Mouse (Mus musculus): ENCODE measurements at regions not wholly inside any gene's neighbourhood (a gene's known extent, or its start where the extent isn't known, plus 50 kb on each side); places are given as distances from the start of the nearest gene placed in this dataset.

DNA sequence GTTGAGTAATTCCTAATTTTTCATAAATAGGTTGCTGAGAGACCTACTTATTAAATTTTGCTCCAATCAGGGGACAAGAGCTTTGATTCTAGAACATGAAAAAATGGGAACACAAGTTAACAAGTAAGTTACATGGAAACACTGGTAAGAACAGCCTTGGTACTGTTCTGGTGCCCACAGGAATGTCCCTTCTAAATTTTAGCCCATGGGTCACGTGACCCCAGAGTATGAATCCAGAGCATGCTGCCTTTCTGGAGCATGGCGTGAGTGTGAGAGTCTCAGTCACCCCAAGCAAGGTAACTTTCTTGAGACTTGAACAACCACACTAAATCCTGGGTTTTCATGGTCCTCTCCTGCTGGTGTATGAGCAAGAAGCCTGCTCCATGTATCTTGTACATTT, 263.7 kb upstream of the Actbl2 start:
- DNase-seq (ENCODE audit: low spot score): no peak

DNA sequence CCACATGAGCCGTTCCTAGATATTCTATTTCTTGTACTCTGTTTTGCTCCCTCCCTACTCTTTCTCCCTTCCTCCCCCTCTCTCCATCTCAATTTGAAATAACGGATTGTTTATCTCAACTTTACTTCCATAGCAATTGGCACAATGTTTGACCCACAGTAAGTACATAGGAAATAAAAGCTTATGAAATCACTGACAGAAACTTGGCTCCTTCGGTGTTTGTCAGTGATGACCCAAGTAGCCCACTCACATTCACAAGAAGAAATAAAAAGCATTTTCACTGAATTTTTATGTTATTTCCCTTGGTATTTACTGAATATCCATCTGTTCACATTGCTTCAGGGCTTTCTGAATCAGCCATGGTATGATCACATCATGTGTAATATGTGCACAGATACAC, 260.2 kb upstream of the Actbl2 start:
- DNase-seq (ENCODE audit: low spot score): no peak

DNA sequence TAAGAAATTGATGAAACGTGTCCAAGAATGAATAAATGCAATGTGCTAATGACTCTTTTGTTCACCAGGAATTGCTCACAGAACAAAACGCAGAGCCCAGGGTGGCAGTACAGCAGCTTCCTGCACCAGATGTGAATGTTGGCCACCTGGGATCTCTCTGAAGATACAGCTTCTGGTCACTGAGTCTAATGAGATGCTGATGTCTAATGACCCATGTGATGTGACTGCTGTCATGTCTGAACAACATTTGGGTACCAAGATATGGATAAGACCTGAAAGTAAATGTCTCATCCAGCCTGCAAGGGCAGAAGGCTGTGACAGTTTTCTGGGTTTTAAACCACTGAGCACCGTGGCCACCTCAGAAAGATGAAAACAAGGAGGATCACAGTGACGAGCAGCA, 252.1 kb upstream of the Actbl2 start:
- DNase-seq (ENCODE audit: low spot score): no peak

DNA sequence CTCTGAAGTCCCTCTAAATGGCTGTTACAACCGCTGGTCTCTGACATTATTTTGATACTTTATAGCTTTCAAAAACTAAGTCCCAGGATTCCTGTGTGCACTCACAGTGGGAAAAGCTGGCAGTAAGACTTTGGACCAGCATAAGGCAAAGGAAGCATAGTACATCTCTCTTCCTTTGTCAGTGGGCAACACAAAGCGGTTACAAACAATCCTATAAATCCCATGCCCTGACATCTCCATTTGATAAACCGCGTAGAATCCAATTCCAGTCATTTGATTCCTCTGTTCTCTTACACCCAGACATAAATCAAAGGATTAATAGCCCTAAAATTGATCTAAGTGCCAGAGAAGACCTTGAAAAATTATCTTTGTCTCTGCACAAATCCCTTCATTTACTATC, 240.7 kb upstream of the Actbl2 start:
- DNase-seq (ENCODE audit: low spot score): no peak

DNA sequence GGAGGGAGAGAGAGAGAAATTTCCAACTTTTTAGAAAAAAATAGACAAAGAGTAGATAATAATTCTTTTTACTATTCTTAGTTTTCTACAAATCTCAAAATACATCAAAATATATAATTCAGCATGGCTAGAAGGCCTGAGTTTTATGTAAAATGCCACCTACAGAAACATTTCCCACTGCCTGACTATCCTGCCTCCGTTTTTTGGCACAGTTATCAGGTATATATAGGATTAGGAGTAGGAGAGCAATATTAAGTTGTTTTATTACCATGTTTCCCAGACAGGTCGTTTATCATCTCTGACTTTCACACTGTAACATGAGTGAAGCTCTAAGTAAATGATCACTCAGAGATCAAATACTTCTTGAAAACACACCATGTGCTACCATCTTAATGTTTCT, 224.7 kb upstream of the Actbl2 start:
- no peak for DNase-seq (ENCODE audit: low spot score)

DNA sequence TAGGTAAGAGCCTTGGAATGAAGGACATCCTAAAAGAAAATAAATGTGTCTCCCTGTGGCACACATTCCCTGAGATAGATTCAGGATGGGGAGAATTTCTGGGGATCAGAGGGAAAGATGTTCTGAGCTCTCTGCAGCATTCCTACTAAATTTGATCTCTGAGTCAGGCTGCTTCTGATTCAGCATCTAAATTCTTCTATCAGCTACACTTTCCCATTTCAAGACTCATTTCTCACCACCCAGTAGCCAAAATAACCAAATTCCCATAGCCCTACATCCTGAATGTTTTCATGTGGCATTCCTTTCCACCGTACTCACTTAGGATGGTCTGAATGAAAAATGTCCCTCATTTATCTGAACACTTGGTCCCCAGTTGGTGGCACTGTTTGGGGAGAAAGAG, 223.2 kb upstream of the Actbl2 start:
- no peak for DNase-seq (ENCODE audit: low spot score)

DNA sequence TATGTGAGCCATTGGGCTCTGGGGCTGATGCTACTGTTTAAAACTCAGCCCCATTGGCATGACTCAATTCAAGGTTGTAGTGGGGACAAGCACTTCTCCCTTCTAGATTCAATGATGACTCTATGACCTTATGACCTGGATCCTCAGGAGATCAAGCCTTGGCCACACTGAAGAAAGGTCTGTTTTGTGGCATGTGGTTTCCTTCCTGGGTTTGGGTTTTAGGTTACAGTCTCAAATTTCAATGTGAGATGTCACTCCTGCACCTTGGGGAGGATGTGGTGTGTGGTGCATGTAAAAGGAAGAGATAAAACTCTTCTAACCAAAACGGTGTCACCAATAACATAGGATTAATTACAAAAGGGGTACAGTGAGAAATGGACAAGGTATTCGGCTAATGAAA, 211.2 kb upstream of the Actbl2 start:
- no peak for DNase-seq (ENCODE audit: low spot score)

DNA sequence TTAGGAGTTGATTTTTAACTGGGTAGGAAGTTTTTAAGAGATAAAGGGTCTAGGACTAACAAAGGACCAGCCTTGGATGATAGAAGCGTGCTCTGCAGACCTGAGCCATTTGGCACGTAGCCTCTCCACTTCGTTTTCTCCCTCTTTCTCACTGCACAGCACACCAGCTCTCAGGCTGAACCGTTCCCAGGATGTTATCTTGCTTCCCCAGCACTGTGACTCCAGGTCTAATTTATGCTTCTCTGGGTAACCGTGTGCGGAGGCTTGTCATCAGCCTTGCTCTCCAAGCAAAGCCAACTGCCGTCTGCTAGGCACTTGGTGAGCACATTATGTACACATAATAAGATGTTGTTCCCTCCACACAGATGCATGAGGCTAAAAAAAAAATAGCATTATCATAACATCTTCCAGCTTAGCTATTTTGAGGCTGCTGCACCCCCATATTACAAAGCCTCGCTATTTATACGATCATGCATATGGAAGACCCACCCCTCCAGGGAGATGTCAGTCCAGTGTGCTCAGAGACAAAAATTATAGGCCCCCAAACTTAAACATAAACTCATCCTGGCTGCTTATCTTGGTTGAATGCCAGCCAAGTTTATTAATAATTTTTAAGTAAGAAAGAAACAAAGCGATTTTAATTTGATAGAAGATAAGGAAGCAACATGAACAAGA, 210.3 kb upstream of the Actbl2 start:
- DNase-seq (ENCODE audit: low spot score): no peak

DNA sequence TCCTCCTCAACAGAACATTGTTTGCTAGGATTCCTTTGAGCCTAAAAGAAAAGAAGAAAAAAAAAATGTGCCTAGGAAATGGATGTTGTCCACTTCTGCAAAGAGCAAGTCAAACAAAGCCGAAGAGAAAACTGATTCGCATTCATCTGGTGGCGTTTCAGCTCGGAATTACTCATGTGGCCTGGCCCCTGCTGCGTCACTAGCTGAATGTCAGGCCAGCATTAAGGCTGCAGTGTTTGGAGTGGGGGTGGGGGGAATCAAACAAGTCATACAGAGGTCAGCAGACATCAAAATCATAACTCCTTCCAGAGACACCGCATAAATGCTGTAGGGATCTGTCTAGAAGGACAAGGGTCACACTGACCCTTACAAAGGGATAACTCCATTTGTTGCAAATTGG, 204.7 kb upstream of the Actbl2 start:
- DNase-seq (ENCODE audit: low spot score): no peak

DNA sequence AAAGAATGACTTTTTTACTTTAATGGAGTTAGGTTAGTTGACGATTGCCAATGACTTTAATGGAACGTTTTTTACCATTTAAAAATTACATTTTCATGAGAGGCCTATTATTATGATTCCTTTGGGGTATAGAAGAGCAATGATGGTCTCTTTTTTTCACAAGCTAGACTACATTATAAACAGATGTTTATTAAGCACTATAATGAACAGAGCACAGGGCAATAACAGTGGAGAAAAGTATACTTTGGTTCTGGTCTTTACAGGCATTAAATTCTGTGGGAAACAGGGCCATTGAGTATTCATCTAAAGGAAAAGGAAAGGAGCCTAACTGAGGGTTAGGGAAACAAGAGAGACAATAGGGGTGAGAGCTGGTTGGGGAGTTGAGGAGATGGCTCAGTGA, 199.0 kb upstream of the Actbl2 start:
- no peak for DNase-seq (ENCODE audit: low spot score)

DNA sequence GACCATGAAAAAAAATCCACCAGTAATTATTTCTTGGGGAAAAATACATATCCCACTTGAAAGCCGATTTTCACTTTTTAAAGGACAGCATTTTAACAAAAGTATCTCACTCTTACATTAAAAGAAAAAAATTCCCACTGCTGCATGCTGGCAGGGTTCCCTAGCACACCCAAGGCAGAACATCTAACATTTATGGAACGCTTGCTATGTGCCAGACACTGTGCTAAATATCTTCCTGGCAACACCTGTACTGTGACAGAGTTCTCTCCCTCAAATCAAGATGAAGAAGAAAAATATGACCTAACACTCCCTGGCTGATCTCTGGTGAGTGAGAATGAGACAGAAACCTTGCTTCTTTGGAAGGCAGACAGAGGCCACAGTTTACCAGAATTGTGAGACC, 167.1 kb upstream of the Actbl2 start:
- no peak for DNase-seq (ENCODE audit: low spot score)

DNA sequence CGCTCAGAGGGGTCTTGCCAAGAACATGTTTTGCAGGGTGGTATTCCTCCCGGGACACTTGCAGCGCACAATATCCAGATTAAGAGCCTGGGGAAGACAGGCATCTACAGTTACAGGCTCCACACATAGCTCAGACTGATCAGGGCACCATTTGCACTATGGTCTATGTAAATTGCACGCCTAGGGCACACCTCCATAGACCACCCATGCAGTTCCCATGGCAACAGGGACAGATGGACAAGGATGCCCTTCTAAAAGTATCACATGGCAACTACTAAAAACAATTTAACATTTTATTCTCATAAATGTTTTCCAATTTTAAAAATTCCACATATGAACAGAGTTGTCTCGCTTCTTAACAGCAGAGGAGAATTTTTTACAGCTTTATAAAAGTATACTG, 158.7 kb upstream of the Actbl2 start:
- no peak for DNase-seq (ENCODE audit: low spot score)

DNA sequence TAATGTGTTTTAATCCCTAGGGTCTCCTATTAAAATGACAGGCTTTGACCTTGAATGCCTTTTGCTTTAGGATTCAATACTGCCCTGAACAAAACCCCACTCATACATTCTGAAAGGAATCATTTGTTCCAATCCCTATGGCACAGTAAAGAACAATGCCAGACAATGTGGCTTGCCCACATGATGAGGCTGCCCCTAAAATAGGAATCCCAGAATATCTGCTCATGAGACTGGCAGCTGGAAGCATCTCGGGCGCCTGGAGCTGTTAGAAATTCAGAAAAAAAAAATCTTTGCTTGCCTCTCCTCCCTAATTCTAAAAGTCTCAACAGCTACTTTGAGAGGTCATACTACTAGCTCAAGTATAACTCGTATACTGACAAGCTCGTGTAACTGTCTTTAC, 157.5 kb upstream of the Actbl2 start:
- DNase-seq (ENCODE audit: low spot score): no peak

DNA sequence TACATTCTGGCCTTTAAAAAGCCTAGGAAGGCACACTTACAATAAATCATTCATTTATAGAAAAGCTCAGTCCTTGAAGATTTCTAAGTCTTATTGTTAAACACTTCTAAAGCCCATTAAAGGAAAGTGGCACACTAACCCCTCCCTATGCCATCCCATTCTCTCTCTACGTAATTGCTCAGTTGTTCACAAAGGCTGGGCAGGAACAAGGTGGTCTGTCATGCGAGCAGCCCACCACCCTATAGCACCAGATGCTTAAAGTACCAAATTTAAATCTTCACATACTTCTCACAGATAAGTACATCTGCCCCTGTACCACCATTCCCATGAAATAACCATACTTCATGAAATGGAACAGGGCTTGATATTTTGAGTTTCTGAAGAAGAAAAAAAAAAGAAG, 156.1 kb upstream of the Actbl2 start:
- no peak for DNase-seq (ENCODE audit: low spot score)

DNA sequence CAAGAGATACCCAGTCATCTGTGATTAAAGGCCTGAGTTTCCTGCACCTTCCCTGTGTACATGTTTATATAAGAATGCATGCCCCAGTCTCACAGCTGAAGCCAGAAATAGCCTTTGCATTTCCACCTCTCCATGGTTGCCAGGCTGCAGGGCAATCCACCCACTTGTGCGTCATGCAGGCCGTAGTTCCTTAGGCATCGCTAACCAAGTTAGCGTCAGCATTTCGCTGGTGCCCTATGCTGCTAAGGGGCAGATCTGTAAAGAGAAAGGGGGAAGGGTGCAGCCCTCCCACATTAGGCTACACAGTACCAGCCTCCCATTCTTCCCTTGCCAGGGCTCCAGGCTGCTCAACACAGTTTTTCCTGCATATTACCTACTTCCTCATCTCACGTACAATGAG, 155.6 kb upstream of the Actbl2 start:
- no peak for DNase-seq (ENCODE audit: low spot score)

DNA sequence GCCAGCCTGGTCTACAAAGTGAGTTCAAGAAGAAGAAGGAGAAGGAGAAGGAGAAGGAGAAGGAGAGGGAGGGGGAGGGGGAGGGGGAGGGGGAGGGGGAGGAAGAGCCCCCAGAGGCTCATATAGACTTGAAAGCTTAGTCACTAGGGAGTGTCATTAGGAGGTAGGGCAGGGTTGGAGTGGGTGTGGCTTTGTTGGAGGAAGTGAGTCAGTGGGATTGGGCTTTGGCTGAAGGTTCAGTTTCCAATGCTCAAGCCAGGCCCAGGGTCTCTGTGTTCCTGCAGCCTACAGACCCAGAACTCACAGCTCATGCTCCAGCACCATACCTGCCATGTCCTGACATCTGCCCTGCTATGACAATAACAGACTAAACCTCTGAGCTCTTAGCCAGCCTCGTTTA, 154.4 kb upstream of the Actbl2 start:
- DNase-seq (ENCODE audit: low spot score): no peak

DNA sequence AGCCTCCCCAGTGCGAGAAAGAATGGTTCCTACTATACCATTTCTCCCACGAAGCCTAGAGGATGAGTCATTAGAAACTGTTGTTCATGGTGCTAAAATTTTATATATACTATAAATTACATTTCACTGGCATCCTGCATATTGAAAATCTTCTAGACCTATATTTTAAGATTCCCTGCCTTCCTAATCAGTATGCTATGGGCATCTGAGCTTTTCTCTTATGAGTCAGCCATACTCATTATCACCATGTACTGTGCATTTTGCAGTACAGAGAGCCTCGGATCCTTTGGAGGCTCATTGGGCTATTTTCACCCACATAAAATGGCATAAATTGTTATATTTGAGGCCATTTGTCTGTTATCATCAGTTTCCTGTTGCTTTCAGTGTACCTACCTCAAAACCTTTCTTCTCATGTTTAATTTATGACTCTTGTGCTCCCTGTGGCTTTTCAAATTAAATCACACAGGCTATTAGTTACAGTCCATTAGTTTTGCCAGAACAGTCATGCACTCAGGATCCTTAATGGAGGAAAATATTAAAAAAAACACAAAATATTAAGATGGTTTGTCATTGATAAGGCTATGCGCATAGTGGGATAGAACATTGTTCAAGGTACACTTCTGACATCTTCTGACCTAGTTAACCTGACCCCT, 150.1 kb upstream of the Actbl2 start:
- DNase-seq (ENCODE audit: low spot score): no peak

DNA sequence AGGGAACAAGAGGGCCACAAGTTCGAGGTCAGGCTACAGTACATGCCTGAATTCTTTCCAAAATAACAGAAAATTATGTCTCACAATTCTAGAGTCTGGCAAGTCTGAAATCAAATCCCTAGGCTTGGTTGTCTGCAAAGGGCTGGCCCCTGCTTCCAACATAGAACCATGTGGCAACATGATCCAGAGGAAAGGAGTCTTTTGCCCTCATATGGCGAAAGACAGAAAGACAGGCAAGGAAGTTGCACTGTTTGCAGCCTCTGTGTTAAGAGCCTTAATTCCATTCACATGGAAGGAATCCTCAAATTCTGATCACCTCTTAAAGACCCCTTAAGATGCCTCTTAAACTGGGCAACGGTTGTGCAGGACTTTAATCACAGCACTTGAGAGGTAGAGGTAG, 123.7 kb upstream of the Actbl2 start:
- no peak for DNase-seq (ENCODE audit: low spot score)

DNA sequence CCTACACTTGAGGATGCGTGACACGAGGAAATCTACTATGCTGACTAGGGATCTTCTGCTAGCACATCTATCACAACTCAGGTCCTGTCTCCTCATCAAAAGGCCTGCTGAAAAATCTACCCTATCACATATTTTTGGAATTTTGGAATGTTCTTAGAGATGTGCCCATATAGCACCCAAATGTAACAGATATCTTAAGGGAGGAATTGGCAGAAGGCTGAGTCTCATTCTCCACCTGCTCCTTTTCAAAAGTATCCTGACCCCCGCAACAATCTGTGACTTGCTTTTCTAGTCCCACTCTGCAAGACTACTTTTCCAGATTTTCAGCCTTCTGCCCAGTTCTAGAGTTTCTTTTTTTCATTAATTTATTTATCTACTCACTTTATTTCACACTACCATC, 118.4 kb upstream of the Actbl2 start:
- no peak for DNase-seq (ENCODE audit: low spot score)

DNA sequence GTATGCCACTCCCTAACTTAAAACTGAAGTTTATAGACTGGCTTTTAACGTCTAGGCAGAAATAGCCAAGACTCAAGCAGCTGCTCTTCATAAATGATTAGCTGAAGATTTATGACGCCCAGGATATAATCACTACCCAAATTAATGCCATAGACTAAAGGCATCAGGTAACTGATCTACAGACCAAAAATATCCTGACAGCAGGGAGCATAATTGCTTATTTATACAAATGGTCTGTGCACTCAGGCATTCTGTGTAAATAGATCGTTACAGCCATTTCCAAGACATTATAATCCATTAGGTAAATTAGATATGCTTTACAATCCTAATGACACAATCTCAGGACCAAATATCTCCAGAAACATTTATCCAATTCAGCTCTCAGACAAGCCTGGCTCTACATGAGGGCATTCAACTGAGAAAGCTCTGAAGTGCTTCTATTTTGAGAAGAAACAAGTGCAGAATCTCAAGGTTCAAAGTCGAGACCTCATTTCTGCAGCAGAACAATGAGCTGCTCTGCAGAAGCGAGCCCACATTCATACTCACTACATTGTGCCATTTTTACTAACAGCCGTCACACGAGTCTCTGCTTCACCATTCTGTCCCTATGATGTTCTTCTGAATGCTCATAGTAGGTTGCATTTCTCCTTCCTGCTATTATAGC, 111.9 kb upstream of the Actbl2 start:
- no peak for DNase-seq (ENCODE audit: low spot score)

DNA sequence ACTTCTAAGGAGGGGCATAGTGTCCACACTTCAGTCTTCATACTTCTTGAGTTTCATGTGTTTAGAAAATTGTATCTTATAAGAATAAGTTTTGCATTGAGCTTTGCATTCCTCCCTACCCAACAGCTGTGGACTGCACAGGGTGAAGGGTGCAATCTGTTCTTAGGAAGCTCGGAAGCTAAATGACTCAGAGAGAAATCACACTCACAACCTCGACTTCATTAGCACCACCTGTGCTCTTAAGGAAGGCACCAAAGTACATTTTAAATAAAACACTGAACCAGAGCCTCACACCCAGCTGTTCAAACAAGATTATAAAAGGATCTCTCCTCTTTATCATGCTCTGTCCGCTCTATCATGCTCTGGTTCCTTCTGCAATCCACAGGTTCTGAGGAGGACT, 110.1 kb upstream of the Actbl2 start:
- DNase-seq (ENCODE audit: low spot score): no peak

DNA sequence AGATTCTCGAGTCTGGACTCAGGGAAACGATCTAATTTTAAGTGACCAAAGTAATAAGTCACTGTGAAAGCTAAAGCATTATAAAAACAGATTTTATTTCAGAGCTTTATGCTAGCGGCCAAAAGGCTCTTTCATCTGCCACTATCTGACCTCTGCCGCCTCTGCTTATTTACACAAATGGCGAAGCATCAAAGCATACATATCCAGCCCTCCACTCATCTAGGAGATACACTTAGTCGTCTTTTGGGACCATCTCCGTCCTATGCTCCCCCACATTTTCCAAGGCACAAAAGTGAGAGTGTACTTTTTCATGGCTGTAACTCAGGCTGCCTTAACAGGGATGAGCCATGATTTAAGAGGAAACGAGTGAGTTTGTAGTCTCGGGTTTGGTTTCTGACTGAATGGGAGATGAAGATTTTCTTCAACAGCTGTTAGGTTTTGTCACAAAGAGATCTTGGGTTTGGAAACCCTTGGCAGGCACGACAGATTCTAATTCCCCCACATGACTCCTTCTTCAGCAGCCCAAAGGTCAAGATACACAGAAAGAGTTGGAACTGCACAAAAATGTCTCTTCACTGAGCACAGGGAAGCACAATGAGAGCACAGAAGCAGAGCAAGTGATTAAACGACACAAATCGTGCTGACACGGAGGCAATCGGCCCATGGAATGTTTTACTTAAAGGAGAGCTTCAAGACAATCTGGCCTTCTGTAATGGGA, 96.7 kb upstream of the Actbl2 start:
- DNase-seq (ENCODE audit: low spot score): no peak

DNA sequence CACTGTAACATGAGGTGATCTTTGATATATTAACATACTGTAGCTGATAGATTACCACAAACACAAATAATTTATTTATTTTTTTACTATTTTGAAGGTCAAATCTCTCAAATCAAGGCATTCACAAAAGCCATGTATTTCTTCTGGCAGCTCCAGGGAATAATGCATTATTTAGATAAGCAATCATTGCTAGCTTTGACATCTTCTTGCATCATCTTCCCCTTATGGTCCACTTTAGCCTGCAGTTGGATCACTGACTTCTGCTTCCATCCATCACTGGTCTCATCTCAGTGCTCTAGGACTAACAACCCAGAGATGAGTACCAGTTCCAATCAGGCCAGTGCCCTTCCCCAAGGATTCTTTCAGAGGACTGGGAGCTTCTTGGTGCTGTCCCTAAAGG, 95.3 kb upstream of the Actbl2 start:
- DNase-seq (ENCODE audit: low spot score): no peak

All from testis, postnatal 14 days (tissue).